Comparison of ENCODE assay signal across 9 mouse cellular contexts in the genomic region with DNA sequence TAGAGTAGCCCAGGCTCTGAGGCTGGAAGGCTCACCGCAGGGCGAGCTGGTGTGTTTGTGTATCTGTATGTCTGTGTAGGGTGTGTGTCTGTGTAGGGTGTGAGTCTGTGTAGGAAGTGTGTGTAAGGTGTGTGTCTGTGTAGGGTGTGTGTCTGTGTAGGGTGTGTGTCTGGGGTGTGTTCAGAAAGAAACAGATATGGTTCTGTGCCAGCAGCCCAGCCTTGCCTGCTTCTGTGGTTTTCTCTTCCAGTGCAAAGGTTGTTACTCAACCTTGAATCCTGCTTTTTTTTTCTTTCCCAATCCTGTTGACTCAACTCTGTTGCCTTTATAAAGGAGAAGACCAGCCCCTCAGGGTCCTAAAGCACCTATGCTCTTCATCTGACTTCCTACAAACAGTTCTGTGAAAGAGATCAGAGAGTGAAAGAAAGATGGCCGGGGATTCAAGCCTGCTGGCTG. TPM values are rescaled to one million over a fixed set of nuclear protein-coding genes. Genes with fewer than 3 reads are reported as not detected.
DNase-seq lines count a peak whose midpoint lies in the region; ATAC-seq and TF ChIP-seq lines count a peak whose summit lies in the region.
"Had no signal": no experiment of that assay in that cellular context is flagged by ENCODE, and none has a peak within 500 bp of the region (broad histone marks: within the 10 kb centered on the region; RNA-seq: fewer than 3 reads in every experiment).

No protein-coding gene starts in this region.

- no peaks in the 10 kb centered on the region for H3K9me3 ChIP-seq in heart, embryonic 10.5 days
- H3K9me3 ChIP-seq in MEL (replicated peaks; ENCODE audit: insufficient read depth, low read length): no peaks in the 10 kb centered on the region
- H3K9me3 ChIP-seq in intestine, embryonic 14.5 days (ENCODE audit: control insufficient read depth, low read length): no peaks in the 10 kb centered on the region

- peak overlapping the region; percentile 53 for H3K9ac ChIP-seq in MEL (ENCODE audit: control insufficient read depth, low read depth, low read length, poor library complexity, severe bottlenecking)
- H3K9ac ChIP-seq in intestine, embryonic 14.5 days (ENCODE audit: low read length): no peak overlapping the region

- no peak overlapping the region for H3K4me2 ChIP-seq in intestine, embryonic 14.5 days (ENCODE audit: low read length)

- intact Hi-C loops in heart, postnatal 36 days (cut with DNase I): no loop called here

- peaks cover 38% of the 10 kb centered on the region for H3K4me1 ChIP-seq in heart, embryonic 10.5 days
- peaks cover 6 to 24% of the 10 kb centered on the region in 2 experiments; a peak in 3 of 4 replicates for H3K4me1 ChIP-seq in MEL (ENCODE audit: control insufficient read depth in 1 of 2, insufficient read depth in 2 of 2, low read length in 2 of 2)
- peaks cover 11% of the 10 kb centered on the region for H3K4me1 ChIP-seq in intestine, embryonic 14.5 days (replicated peaks; ENCODE audit: control insufficient read depth, insufficient read depth, low read length)

- WGBS in heart, embryonic 10.5 days: 81% methylated on average over 3 of the region's 3 CpGs
- 86% methylated on average over 3 of the region's 3 CpGs for WGBS in intestine, embryonic 14.5 days

- H3K4me3 ChIP-seq in heart, embryonic 10.5 days: no peak overlapping the region
- peak overlapping the region; percentile 46 to 60 for H3K4me3 ChIP-seq in MEL (ENCODE audit: control insufficient read depth in 1 of 2, insufficient read depth in 1 of 2, low read depth in 2 of 2, low read length in 2 of 2)
- no peak overlapping the region for H3K4me3 ChIP-seq in intestine, embryonic 14.5 days (ENCODE audit: low read depth, low read length)

- ATAC-seq in intestine, embryonic 14.5 days (replicated peaks; ENCODE audit: low FRiP score, low TSS enrichment, low read depth): peak; percentile 52; the same call in 1 of the 2 replicates
- ATAC-seq in megakaryocyte progenitor cell, adult 5-6 weeks (replicated peaks; ENCODE audit: poor library complexity): peak; percentile 51

- H3K36me3 ChIP-seq in heart, embryonic 10.5 days: no peaks in the 10 kb centered on the region
- H3K36me3 ChIP-seq in MEL (ENCODE audit: control insufficient read depth in 1 of 2, insufficient read depth in 2 of 2, low read length in 2 of 2): peaks cover 0 to 9% of the 10 kb centered on the region in 2 experiments; a peak in 2 of 4 replicates
- no peaks in the 10 kb centered on the region for H3K36me3 ChIP-seq in intestine, embryonic 14.5 days (ENCODE audit: control insufficient read depth, insufficient read depth, low read length)

- no peak for TF ChIP-seq CTCF in MEL (IDR thresholded peaks at IDR 0.05 in 2 of 3, conservative IDR thresholded peaks at IDR 0.05 in 1 of 3; ENCODE audit: control insufficient read depth in 1 of 3, insufficient read depth in 1 of 3, low read depth in 2 of 3, low read length in 3 of 3, poor library complexity in 1 of 3, severe bottlenecking in 1 of 3)

- TF ChIP-seq RAD21 in MEL (IDR thresholded peaks at IDR 0.05; ENCODE audit: low read depth, low read length): no peak

- DNase-seq in heart, embryonic 10.5 days (ENCODE audit: low spot score): no peak
- DNase-seq in heart, postnatal 36 days: no peak
- DNase-seq in MEL (ENCODE audit: low read depth, low spot score): peak; percentile 40
- DNase-seq in intestine, embryonic 14.5 days (ENCODE audit: low spot score): no peak
- no peak for DNase-seq in cerebellum, postnatal 14 days
- no peak for DNase-seq in cerebellum, postnatal 10 days
- DNase-seq in kidney, adult 9 months: no peak

- no peak for TF ChIP-seq POLR2A in MEL (IDR thresholded peaks at IDR 0.05; ENCODE audit: control insufficient read depth in 1 of 2, insufficient read depth in 1 of 2, low read depth in 1 of 2, low read length in 2 of 2, poor library complexity in 1 of 2)

- no peaks in the 10 kb centered on the region for H3K79me2 ChIP-seq in MEL (ENCODE audit: control insufficient read depth, insufficient read depth, low read length, poor library complexity)

- TF ChIP-seq EP300 in MEL (IDR thresholded peaks at IDR 0.05; ENCODE audit: low read depth in 1 of 2, low read length in 2 of 2): no peak

- peak overlapping the region; percentile 37 for H3K27ac ChIP-seq in heart, embryonic 10.5 days
- H3K27ac ChIP-seq in MEL (ENCODE audit: control insufficient read depth, low read depth, low read length): peak overlapping the region; percentile 39; the same call in 1 of the 2 replicates
- 0 out of 2 replicates have a peak overlapping the region, but pooled peaks have one; percentile 1 for H3K27ac ChIP-seq in intestine, embryonic 14.5 days (ENCODE audit: low read depth)

- H3K27me3 ChIP-seq in heart, embryonic 10.5 days (ENCODE audit: insufficient read depth, poor library complexity, severe bottlenecking): no peaks in the 10 kb centered on the region
- H3K27me3 ChIP-seq in MEL (ENCODE audit: control insufficient read depth in 1 of 2, insufficient read depth in 2 of 2, low read length in 2 of 2): no peaks in the 10 kb centered on the region
- H3K27me3 ChIP-seq in intestine, embryonic 14.5 days (replicated peaks; ENCODE audit: control insufficient read depth, insufficient read depth, low read length): no peaks in the 10 kb centered on the region

TF ChIP-seq in MEL, 35 proteins besides CTCF, POLR2A, EP300 and RAD21:
- TF ChIP-seq GATA1 (IDR thresholded peaks at IDR 0.05; ENCODE audit: low read depth, low read length): no peak
- no peak for TF ChIP-seq MAX (IDR thresholded peaks at IDR 0.05; ENCODE audit: low read length)

RNA-seq across cellular contexts. Expression of gene Mgst2, which starts 0.7 kb away (rescaled TPM):
- polyA plus RNA-seq in heart, embryonic 10.5 days (2016; fragmentation: Nextera tagmentation; extraction: Ambion mirVana): 1.1 and 4.1 TPM in 2 replicates
- total RNA-seq in heart, postnatal 36 days (2021): 1 to 10 TPM in 1 of 2 experiments, not detected in 1; 1.3 TPM
- total RNA-seq in MEL (2012; rRNA removed): 0.69 and 1.0 TPM in 2 replicates
- 1 to 10 TPM in 1 of 2 experiments, not detected in 1; 3.1 TPM for polyA plus RNA-seq in MEL (2012; ENCODE audit: insufficient read depth in 1 of 2, insufficient read length in 2 of 2, low read depth in 1 of 2, low replicate concordance in 2 of 2, missing spikeins in 1 of 2)
- polyA plus RNA-seq in intestine, embryonic 14.5 days (2014; fragmentation: Nextera tagmentation; extraction: Ambion mirVana): 13.8 and 15.5 TPM in 2 replicates
- total RNA-seq in megakaryocyte progenitor cell, adult 5-6 weeks (2015): 132 and 146 TPM in 2 replicates
- 44.7 and 52.2 TPM in 2 replicates for total RNA-seq in megakaryocyte progenitor cell, adult 5-6 weeks (2017)
- polyA plus RNA-seq: erythroblast, embryonic 14.5 days had no signal

Comparison
In these comparisons a context has a peak if more than half of its experiments do, and no peak if none do; other contexts are left out.
1. H3K4me3 ChIP-seq: peak in MEL (2 of 2); none in heart, embryonic 10.5 days (single experiment) and intestine, embryonic 14.5 days (single experiment).
2. RNA of gene Mgst2, which starts 0.7 kb away (total RNA-seq): 44.7 to 146 TPM in megakaryocyte progenitor cell, adult 5-6 weeks; 1.3 TPM in heart, postnatal 36 days and 0.69 to 1.0 TPM in MEL; every median in the first group is over 10 times any median in the second.
3. Peak in every context shown above with its lines, with median percentiles within 50 percentile points of each other: H3K27ac ChIP-seq.